Mouse (Mus musculus): ENCODE results near the gene Gm10271.

Gene Gm10271

DNA sequence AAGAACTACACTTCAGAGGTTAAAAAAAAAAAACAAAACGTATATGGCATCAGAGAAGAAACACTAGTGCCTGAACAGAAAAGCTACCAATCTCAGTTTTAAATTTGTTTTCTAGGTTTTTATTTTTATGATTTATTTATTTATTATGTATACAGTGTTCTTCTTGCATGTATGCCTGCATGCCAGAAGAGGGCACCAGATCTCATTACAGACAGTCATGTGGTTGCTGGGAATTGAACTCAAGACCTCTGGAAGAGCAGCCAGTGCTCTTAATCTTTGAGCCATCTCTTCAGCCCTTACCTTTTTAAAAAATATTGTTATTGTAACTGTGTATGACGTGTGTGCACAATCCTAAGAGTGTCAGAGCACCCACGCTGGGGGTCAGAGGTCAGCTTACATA, 28.3 kb downstream of the Gm10271 start:
- H3K9me3 ChIP-seq (ENCODE audit: low read length): peaks cover 4% of the 10 kb centered on the region
- no peak overlapping the region for H3K4me3 ChIP-seq (replicated peaks; ENCODE audit: low read length)
- H3K4me1 ChIP-seq (replicated peaks; ENCODE audit: low read depth, low read length): peaks cover 46% of the 10 kb centered on the region
- no peak for TF ChIP-seq POU5F1 (IDR thresholded peaks at IDR 0.05; ENCODE audit: borderline replicate concordance, low read length)
- peak; percentile 23; the same call in 1 of the 2 replicates for TF ChIP-seq CTCF (conservative IDR thresholded peaks at IDR 0.05; ENCODE audit: low read length)
- TF ChIP-seq NANOG (IDR thresholded peaks at IDR 0.05; ENCODE audit: borderline replicate concordance, low read length): no peak
- no peaks in the 10 kb centered on the region for H3K27me3 ChIP-seq (ENCODE audit: insufficient read depth, low read length)
- peaks cover 14% of the 10 kb centered on the region for H3K36me3 ChIP-seq (ENCODE audit: insufficient read depth, low read length)

- H3K9me3 ChIP-seq (ENCODE audit: low read length): peaks cover 4% of the 10 kb centered on the region
- H3K4me1 ChIP-seq (replicated peaks; ENCODE audit: low read depth, low read length): peaks cover 37% of the 10 kb centered on the region
- no peaks in the 10 kb centered on the region for H3K27me3 ChIP-seq (ENCODE audit: insufficient read depth, low read length)
- peak; percentile 76 for TF ChIP-seq CTCF (conservative IDR thresholded peaks at IDR 0.05; ENCODE audit: low read length)
- TF ChIP-seq NANOG (IDR thresholded peaks at IDR 0.05; ENCODE audit: borderline replicate concordance, low read length): no peak
- peaks cover 25% of the 10 kb centered on the region for H3K36me3 ChIP-seq (ENCODE audit: insufficient read depth, low read length)
- H3K4me3 ChIP-seq (replicated peaks; ENCODE audit: low read length): no peak overlapping the region
Measured at GRCm38 (mm10) chr10:116943025-116943424, 29.4 kb downstream of the Gm10271 start.

DNA sequence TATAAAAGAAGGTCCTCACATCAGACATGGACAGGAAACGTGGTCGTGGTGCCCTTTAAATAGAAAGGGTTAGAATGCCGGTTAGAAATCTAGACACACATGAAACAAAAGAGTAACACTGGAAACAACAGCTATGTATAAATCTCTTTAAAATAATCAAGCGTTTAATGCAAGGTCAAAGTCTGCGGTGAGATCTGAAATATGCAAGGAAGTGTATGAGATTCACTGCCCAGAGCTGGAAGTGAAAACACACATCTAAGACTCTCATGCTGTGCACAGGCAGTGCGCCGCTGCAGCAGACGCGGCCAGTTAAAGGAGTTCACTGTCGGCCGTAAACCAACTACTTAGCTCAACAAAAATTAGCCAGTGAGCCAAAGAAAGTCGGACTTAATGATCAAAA, 37.4 kb downstream of the Gm10271 start:
- TF ChIP-seq NANOG (IDR thresholded peaks at IDR 0.05; ENCODE audit: borderline replicate concordance, low read length) (no peak), POU5F1 (IDR thresholded peaks at IDR 0.05; ENCODE audit: borderline replicate concordance, low read length) (no peak), CTCF (conservative IDR thresholded peaks at IDR 0.05; ENCODE audit: low read length) (no peak)
- peaks cover 3% of the 10 kb centered on the region for H3K27me3 ChIP-seq (ENCODE audit: insufficient read depth, low read length)
- H3K4me1 ChIP-seq (replicated peaks; ENCODE audit: low read depth, low read length): peaks cover 64% of the 10 kb centered on the region
- no peak overlapping the region for H3K4me3 ChIP-seq (replicated peaks; ENCODE audit: low read length)
- peaks cover 61% of the 10 kb centered on the region for H3K36me3 ChIP-seq (ENCODE audit: insufficient read depth, low read length)
- no peaks in the 10 kb centered on the region for H3K9me3 ChIP-seq (ENCODE audit: low read length)

- no peak overlapping the region for H3K4me3 ChIP-seq (replicated peaks; ENCODE audit: low read length)
- peaks cover 3% of the 10 kb centered on the region for H3K27me3 ChIP-seq (ENCODE audit: insufficient read depth, low read length)
- peaks cover 63% of the 10 kb centered on the region for H3K36me3 ChIP-seq (ENCODE audit: insufficient read depth, low read length)
- peaks cover 64% of the 10 kb centered on the region for H3K4me1 ChIP-seq (replicated peaks; ENCODE audit: low read depth, low read length)
- H3K9me3 ChIP-seq (ENCODE audit: low read length): no peaks in the 10 kb centered on the region
- no peak for TF ChIP-seq POU5F1 (IDR thresholded peaks at IDR 0.05; ENCODE audit: borderline replicate concordance, low read length)
- no peak for TF ChIP-seq NANOG (IDR thresholded peaks at IDR 0.05; ENCODE audit: borderline replicate concordance, low read length)
- TF ChIP-seq CTCF (conservative IDR thresholded peaks at IDR 0.05; ENCODE audit: low read length): no peak
Measured at GRCm38 (mm10) chr10:116933794-116934193, 38.6 kb downstream of the Gm10271 start.

DNA sequence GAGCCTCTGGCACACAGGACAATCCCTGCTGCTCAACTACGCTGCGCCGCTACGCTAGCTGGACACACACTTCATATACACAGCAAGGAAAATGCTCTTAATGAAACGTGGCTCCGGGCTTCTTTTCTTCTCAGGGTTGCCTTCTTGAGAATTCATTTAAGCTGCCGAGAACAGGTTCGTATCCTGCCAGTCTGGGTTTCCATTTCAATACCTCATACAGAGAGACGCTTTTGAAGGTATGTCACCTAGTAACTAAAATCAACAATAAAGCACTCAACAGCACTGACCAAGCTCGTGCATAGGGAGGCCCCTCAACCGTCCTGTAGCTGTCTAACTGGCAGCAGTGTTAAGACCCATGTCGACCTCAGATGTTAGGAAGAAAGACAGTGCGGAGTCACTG, 40.0 kb downstream of the Gm10271 start:
- TF ChIP-seq NANOG (IDR thresholded peaks at IDR 0.05; ENCODE audit: borderline replicate concordance, low read length): no peak
- TF ChIP-seq CTCF (conservative IDR thresholded peaks at IDR 0.05; ENCODE audit: low read length): no peak
- no peak for TF ChIP-seq POU5F1 (IDR thresholded peaks at IDR 0.05; ENCODE audit: borderline replicate concordance, low read length)

GRCm38 (mm10) chr10:116931497-116932179, 40.8 kb downstream of the Gm10271 start:
- peak overlapping the region; percentile 57 for H3K4me3 ChIP-seq (replicated peaks; ENCODE audit: low read length)
- peaks cover 60% of the 10 kb centered on the region for H3K36me3 ChIP-seq (ENCODE audit: insufficient read depth, low read length)
- TF ChIP-seq NANOG (IDR thresholded peaks at IDR 0.05; ENCODE audit: borderline replicate concordance, low read length): no peak
- TF ChIP-seq POU5F1 (IDR thresholded peaks at IDR 0.05; ENCODE audit: borderline replicate concordance, low read length): no peak
- H3K4me1 ChIP-seq (replicated peaks; ENCODE audit: low read depth, low read length): peaks cover 56% of the 10 kb centered on the region
- H3K27me3 ChIP-seq (ENCODE audit: insufficient read depth, low read length): no peaks in the 10 kb centered on the region
- H3K9me3 ChIP-seq (ENCODE audit: low read length): no peaks in the 10 kb centered on the region

More for the DNA sequence above, 40.0 kb downstream of the Gm10271 start:
- Histone ChIP-seq H3K4me1 (replicated peaks; ENCODE audit: low read depth, low read length) (peaks cover 61% of the 10 kb centered on the region), H3K27me3 (ENCODE audit: insufficient read depth, low read length) (peaks cover 2% of the 10 kb centered on the region), H3K4me3 (replicated peaks; ENCODE audit: low read length) (no peak overlapping the region), H3K9me3 (ENCODE audit: low read length) (no peaks in the 10 kb centered on the region), H3K36me3 (ENCODE audit: insufficient read depth, low read length) (peaks cover 60% of the 10 kb centered on the region)

DNA sequence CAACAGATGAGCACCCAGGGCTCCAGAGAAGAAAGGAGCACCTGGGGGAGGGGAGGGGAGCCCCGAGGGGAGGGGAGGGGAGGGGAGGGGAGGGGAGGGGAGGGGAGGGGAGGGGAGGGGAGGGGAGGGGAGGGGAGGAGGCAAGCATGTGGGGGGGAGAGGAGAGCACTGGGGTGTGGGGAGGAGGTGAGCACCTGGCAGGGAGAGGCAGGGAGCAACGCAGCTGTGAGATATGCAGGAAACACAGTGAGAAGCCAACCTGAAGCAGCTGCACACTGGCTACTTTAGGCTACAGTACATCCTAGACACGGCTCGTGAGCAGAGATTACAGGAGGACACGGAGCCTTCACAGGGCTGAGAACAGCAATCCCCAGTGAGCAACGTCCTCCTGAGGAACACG, 41.5 kb downstream of the Gm10271 start:
- Histone ChIP-seq H3K36me3 (ENCODE audit: insufficient read depth, low read length) (peaks cover 61% of the 10 kb centered on the region), H3K27me3 (ENCODE audit: insufficient read depth, low read length) (peaks cover under 1% of the 10 kb centered on the region; the same call in 1 of the 2 replicates), H3K9me3 (ENCODE audit: low read length) (no peaks in the 10 kb centered on the region), H3K4me3 (replicated peaks; ENCODE audit: low read length) (peak overlapping the region; percentile 57), H3K4me1 (replicated peaks; ENCODE audit: low read depth, low read length) (peaks cover 56% of the 10 kb centered on the region)
- TF ChIP-seq POU5F1 (IDR thresholded peaks at IDR 0.05; ENCODE audit: borderline replicate concordance, low read length): no peak
- TF ChIP-seq CTCF (conservative IDR thresholded peaks at IDR 0.05; ENCODE audit: low read length): no peak

- Histone ChIP-seq H3K9me3 (ENCODE audit: low read length) (no peaks in the 10 kb centered on the region), H3K27me3 (ENCODE audit: insufficient read depth, low read length) (peaks cover 5% of the 10 kb centered on the region; the same call in 1 of the 2 replicates), H3K4me3 (replicated peaks; ENCODE audit: low read length) (no peak overlapping the region), H3K4me1 (replicated peaks; ENCODE audit: low read depth, low read length) (peaks cover 54% of the 10 kb centered on the region), H3K36me3 (ENCODE audit: insufficient read depth, low read length) (peaks cover 66% of the 10 kb centered on the region)
- no peak for TF ChIP-seq NANOG (IDR thresholded peaks at IDR 0.05; ENCODE audit: borderline replicate concordance, low read length)
- no peak for TF ChIP-seq CTCF (conservative IDR thresholded peaks at IDR 0.05; ENCODE audit: low read length)
Measured at GRCm38 (mm10) chr10:116930506-116930905, 41.9 kb downstream of the Gm10271 start.

DNA sequence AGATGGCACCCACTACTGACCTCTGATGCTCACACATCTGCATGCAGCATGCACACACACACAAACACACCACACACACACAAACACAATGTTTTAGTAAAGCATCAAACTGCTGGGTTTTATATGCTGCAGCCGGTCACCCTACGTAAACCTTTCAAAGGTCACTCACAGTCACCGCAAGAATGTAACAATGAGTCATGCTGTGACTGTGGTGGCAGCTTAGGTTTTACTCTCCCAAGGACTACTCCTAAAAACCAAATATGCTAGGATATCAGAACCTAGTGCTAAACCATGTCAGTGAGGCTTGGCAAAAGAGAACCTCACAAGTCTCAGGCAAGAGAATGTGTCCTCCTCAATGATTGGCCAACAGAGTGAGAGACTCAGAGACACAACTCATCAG, 43.6 kb downstream of the Gm10271 start:
- H3K36me3 ChIP-seq (ENCODE audit: insufficient read depth, low read length): peaks cover 78% of the 10 kb centered on the region
- peaks cover 44% of the 10 kb centered on the region for H3K4me1 ChIP-seq (replicated peaks; ENCODE audit: low read depth, low read length)
- no peak for TF ChIP-seq POU5F1 (IDR thresholded peaks at IDR 0.05; ENCODE audit: borderline replicate concordance, low read length)
- TF ChIP-seq CTCF (conservative IDR thresholded peaks at IDR 0.05; ENCODE audit: low read length): no peak
- TF ChIP-seq NANOG (IDR thresholded peaks at IDR 0.05; ENCODE audit: borderline replicate concordance, low read length): no peak
- peaks cover 12% of the 10 kb centered on the region; the same call in 1 of the 2 replicates for H3K27me3 ChIP-seq (ENCODE audit: insufficient read depth, low read length)
- no peaks in the 10 kb centered on the region for H3K9me3 ChIP-seq (ENCODE audit: low read length)
- H3K4me3 ChIP-seq (replicated peaks; ENCODE audit: low read length): no peak overlapping the region

Measured in E14TG2a.4 (cell line).